Mouse (Mus musculus): ENCODE results near the gene Babam2.

DNA sequence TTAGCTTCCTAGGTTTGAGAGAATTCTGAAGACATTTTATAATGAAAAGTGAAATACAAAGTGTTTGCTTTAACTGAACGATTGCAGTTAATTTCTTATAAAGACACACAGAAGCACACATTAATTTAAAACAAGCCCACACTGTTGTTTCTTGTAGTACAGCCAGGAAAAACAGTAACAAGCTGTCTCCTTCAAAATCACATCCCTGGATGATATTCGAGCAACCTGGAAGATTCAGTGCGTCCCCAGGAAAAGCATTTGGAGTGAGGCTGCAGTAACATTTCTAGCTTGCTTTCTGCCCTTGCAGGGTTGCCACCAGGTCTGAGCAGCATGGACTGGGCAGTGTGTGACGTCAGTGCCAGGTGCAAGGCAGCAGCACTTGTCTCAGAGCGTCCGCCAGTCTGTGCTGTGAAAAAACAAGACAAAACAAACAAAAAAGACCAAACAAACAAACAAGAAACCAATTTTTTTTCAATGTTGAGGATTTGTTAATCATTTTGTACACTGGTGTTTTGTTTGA is 115.7 kb downstream of the Babam2 start:
- TF ChIP-seq ZNF384 (IDR thresholded peaks at IDR 0.05; ENCODE audit: low read depth, low read length) = no peak
- no peak for TF ChIP-seq HCFC1 (IDR thresholded peaks at IDR 0.05; ENCODE audit: borderline replicate concordance, insufficient read depth, low read length)
- no peak for TF ChIP-seq CHD2 (IDR thresholded peaks at IDR 0.05; ENCODE audit: low read depth, low read length)
- no peak for TF ChIP-seq ZC3H11A (IDR thresholded peaks at IDR 0.05; ENCODE audit: borderline replicate concordance, low read depth, low read length)

All from ES-E14 (cell line).